Mouse (Mus musculus) urinary bladder, postnatal 25 days (tissue): ENCODE measurements around the gene Plpp7.

Experiments
- DNase-seq: peaks from one replicate; pipeline ENCODE4 v3.0.0; 2022; ENCODE audit warnings: low spot score

Plpp7 gene

GRCm38 (mm10) chr2:32139377-32139776 is 44.0 kb downstream of the Plpp7 start:
- DNase-seq, result no peak

- no peak for DNase-seq
Observed at GRCm38 (mm10) chr2:32140498-32140934, 45.2 kb downstream of the Plpp7 start.

GRCm38 (mm10) chr2:32141602-32142001 is 46.3 kb downstream of the Plpp7 start:
- no peak for DNase-seq

GRCm38 (mm10) chr2:32142368-32142767 is 47.0 kb downstream of the Plpp7 start:
- DNase-seq, result no peak

GRCm38 (mm10) chr2:32144633-32145032 is 49.3 kb downstream of the Plpp7 start:
- DNase-seq, result no peak

- DNase-seq, result no peak
Observed at GRCm38 (mm10) chr2:32146617-32147162, 51.4 kb downstream of the Plpp7 start.

GRCm38 (mm10) chr2:32150135-32150534 is 54.8 kb downstream of the Plpp7 start:
- DNase-seq, result no peak

- DNase-seq, result no peak
Observed at GRCm38 (mm10) chr2:32150562-32150923, 55.2 kb downstream of the Plpp7 start.

- peak; percentile 68 for DNase-seq
Observed at GRCm38 (mm10) chr2:32150924-32151659, 55.8 kb downstream of the Plpp7 start, which contains the start of gene Prrc2b. TSS of gene Prrc2b (plus strand) at chr2:32151082.

- DNase-seq, result no peak
Observed at GRCm38 (mm10) chr2:32151660-32152366, 56.5 kb downstream of the Plpp7 start.

GRCm38 (mm10) chr2:32152367-32153034 is 57.2 kb downstream of the Plpp7 start:
- no peak for DNase-seq

- no peak for DNase-seq
Observed at GRCm38 (mm10) chr2:32153041-32153790, 57.9 kb downstream of the Plpp7 start.

- DNase-seq, result no peak
Observed at GRCm38 (mm10) chr2:32153791-32154119, 58.4 kb downstream of the Plpp7 start.

- DNase-seq, result no peak
Observed at GRCm38 (mm10) chr2:32154334-32154997, 59.1 kb downstream of the Plpp7 start.

- no peak for DNase-seq
Observed at GRCm38 (mm10) chr2:32154998-32155541, 59.7 kb downstream of the Plpp7 start.

- DNase-seq, result no peak
Observed at GRCm38 (mm10) chr2:32155614-32156013, 60.3 kb downstream of the Plpp7 start.

GRCm38 (mm10) chr2:32156645-32157044 is 61.3 kb downstream of the Plpp7 start:
- DNase-seq, result no peak

- no peak for DNase-seq
Observed at GRCm38 (mm10) chr2:32157328-32157727, 62.0 kb downstream of the Plpp7 start.

- DNase-seq, result no peak
Observed at GRCm38 (mm10) chr2:32158616-32159239, 63.4 kb downstream of the Plpp7 start.
